Mouse (Mus musculus) left cerebral cortex, adult 11 months (tissue): ENCODE measurements at regions not wholly inside any gene's neighbourhood (a gene's known extent, or its start where the extent isn't known, plus 50 kb on each side); places are given as distances from the start of the nearest gene placed in this dataset.

Source experiments
- DNase-seq: peaks from one replicate; pipeline ENCODE4 v3.0.0; 2022; ENCODE audit warnings: low spot score

DNA sequence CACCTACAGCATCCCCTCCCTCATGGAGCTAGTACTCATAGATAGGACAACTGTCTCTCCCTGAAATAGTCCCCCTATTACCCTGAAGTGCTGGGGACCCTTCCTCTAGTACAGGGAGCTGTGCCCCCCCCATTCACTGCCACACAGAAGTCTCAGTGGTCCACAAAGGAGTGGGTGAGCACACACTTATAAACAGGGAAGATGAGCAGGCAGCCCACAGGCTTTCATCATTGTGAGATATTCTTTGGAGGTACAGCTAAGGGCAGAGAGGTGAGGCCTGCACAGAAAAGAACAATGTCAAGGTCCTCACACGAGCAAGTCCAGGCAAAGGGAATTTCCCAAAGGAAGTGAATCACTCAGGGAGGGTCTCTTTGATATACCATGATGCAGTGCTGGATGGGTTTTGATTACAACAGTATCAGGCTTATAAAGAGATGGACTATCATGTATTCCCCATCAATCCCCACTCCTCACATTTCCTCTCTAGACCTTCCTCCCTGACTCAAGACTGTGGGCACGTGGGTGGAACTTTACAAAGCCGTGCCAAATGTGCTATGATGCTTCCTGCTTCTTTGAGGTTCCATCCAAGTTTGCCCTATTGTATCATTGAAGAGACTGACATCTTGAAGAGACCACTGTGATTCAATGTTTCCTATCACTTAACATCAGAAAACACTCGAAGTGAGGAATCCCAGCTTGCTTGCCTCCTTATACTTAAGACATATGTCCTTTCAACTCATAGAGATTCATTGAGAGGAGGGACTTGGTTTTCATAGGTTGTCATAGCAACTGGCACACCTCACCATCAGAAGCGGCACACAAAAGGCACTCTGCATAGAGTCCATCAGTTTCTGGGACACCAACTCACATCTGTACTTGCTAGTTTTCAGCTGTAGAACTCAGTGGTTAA, 104.2 kb upstream of the Bcl6 start:
- DNase-seq, result no peak

- DNase-seq, result no peak
These were observed 103.5 kb upstream of the Bcl6 start for GRCm38 (mm10) chr16:24092136-24092535.

GRCm38 (mm10) chr16:24090981-24091380, 102.3 kb upstream of the Bcl6 start:
- no peak for DNase-seq

DNA sequence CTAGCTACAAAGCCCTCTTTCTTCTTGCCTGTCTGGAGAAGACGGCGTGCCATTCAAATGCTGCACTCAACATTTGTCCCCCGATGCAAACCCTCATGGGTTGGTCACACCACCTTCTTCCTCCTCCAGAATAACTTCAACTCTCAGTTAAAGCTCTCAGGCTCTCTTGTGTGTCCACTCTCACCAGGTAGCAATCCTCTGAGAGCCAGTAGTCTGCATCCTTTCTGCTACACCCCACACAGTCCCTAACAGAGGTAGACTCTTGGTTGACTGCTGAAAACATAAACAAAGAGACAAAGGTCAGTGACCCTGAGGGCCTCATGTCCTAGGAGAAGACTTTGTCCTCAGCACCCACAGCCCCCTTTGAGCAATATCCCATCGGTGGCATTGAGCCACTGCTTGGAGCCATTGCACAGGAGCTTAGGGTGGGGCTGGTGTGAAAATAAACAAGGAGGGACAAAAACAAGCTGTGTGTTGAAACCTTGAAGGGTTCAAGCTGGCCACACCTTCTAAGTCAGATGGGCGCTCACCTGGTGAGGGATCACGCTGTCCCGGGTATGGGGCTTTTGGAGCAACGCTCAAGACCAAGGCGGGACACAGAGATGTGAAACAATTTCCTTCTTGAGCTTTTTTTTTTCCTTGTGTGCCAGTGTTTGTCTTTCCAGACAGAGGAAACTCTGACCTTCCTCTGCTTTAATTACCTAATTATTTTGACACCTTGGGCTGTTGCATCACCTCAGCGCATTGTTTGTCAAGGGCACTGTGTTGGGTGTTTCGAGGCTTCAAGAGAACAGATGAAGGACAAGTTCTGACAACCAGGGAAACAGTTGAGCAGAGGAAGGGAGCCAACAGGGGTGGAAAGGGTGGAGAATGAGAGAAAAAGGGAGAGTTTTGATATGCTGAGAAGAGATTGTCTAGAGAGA, 101.4 kb upstream of the Bcl6 start:
- no peak for DNase-seq

GRCm38 (mm10) chr16:24083966-24084365, 95.3 kb upstream of the Bcl6 start:
- no peak for DNase-seq

- DNase-seq, result no peak
These were observed 91.8 kb upstream of the Bcl6 start for GRCm38 (mm10) chr16:24080471-24080870.

DNA sequence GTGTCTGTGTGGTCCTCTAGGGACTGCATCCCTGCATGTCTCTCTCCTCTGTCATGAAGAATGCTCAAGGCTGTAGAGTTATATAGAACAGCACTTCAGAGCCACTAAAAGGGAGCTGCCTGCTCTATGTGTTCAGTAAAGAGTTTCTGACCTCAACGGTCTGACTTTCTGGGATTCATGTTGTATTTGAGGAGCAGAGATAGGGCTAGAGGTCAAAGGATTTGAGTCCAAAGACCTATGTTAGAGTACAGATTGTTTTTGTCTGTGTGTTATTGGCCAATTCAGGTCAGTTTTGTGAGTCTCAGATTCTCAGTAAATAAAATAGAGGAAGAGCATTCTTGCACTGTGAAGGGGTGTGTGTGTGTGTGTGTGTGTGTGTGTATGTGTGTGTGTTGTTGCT, 90.0 kb upstream of the Bcl6 start:
- no peak for DNase-seq

- no peak for DNase-seq
These were observed 88.8 kb upstream of the Bcl6 start for GRCm38 (mm10) chr16:24077428-24077827.

- no peak for DNase-seq
These were observed 88.1 kb upstream of the Bcl6 start for GRCm38 (mm10) chr16:24076799-24077136.

- no peak for DNase-seq
These were observed 87.6 kb upstream of the Bcl6 start for GRCm38 (mm10) chr16:24076109-24076798.

DNA sequence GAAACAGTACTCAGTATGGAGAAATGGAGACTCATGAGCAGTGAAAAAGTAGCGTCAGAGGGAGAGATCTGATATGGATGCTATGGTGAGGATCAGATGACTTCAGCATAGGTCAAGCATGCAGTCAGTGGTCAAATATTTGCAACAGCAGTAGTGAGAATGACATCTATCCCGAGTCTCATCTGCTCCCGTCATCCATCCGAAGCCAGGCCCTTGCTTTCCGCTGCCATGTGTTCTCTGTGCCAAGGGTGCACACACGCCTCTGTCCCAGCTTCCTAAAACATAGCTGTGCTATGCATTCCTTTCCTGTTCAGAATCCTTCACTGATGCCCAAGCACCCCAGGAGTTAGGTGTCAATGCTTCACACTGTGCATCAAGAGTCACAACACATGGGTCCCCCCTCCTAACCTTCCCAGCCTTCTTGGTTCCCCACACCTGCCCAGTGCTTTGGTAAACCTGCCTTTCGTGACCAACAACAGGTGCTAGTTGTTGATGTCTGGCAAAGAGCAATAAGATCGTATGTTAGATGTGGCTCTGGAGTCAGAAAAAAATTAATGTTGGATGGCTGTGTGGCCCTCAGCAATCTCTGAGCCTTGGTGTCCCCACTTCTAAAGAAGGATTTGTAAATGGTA, 85.1 kb upstream of the Bcl6 start:
- DNase-seq, result no peak

DNA sequence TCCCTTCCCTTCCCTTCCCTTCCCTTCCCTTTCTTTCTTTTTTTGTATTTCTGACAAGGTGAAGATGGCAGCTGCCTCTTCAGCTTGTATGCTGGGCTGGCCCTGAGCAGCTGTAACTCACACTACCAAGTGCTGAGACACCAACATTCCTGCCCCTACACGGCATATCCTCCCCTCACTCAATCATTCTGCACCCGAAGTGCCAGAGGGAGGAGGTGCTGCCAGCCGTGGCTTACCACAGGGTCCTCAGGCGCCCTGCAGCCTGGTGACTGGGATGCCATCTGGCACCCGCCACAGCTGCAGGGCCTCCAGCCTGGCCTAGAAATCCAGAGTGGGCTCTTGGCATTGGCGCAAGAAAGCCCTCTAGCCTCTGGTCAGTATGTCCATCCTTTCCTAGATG, 84.4 kb upstream of the Bcl6 start:
- no peak for DNase-seq

GRCm38 (mm10) chr16:24069411-24069810, 80.8 kb upstream of the Bcl6 start:
- DNase-seq, result no peak

DNA sequence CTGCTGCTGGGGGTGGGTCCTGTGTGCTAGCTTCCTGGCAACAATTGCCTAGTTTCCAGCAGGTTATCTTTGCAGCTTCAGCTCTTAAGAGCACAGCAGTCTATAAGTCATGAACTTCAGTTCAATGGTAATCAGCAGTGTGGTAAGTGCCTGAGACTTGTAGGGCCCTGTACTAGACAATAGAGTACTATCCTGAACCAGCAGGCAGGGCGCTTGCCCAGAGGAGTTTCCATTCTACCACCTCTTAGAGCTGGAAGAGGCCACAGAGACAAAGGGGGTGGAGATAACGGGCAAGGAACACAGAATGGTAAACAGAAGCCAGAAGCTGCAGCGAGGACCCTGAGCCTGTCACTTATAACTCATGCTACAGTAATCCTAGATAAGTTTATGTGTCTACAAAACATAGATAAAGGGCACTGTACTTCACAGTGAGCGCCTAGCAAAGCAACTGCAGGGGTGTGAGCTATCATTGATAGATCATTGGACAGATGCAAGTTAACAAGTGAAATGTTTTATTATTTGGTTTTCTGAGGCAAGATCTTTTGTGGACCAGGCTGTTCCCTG, 79.7 kb upstream of the Bcl6 start:
- no peak for DNase-seq

DNA sequence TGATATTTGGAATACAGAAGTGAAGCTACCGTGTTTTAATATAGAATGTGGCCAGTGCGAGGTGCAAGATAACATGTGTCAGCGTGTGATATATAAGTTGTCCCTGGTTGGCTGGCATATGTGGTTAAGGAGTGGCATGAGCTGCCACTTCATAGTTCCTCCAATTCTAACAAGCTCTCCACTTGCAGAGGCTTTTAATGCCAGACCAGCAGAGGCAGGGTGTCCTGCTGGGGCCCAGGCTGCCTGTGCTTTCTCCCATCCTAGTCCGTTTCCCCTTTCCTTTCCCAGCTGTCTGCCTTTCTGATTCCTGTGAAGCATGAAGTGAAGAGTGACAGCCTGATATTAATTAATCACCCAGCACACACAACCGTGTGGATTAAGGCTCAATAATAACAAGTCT, 73.7 kb upstream of the Bcl6 start:
- DNase-seq, result no peak

GRCm38 (mm10) chr16:24061496-24061895, 72.8 kb upstream of the Bcl6 start:
- no peak for DNase-seq

- no peak for DNase-seq
These were observed 70.5 kb upstream of the Bcl6 start for GRCm38 (mm10) chr16:24059090-24059600.

GRCm38 (mm10) chr16:24056885-24057531, 68.4 kb upstream of the Bcl6 start:
- no peak for DNase-seq

- no peak for DNase-seq
These were observed 67.7 kb upstream of the Bcl6 start for GRCm38 (mm10) chr16:24056123-24056884.

- DNase-seq, result no peak
These were observed 65.6 kb upstream of the Bcl6 start for GRCm38 (mm10) chr16:24054293-24054692.
